Mouse (Mus musculus) heart, embryonic 16.5 days (tissue): Measurements from ENCODE around the gene Slc17a4. TPM values are rescaled to one million over a fixed set of nuclear protein-coding genes. Genes with fewer than 3 reads are reported as not detected.

Experiments used
- ATAC-seq: fragments of 200-750 bp; cut with Nextera tagmentation; replicated peaks from 2 replicates; pipeline ENCODE4 v1.8.0; 2017; ENCODE audit warnings: moderate number of reproducible peaks; ENCODE audit not compliant: insufficient read depth, low FRiP score; ENCODE audit errors: extremely low read depth
- H3K27ac ChIP-seq: fragments of 300-500 bp; sonication (generic); 2 replicates; pipeline ENCODE4 v1.5.1; 2014; ENCODE audit warnings: mild to moderate bottlenecking, low read length, control low read depth, moderate library complexity
- H3K27me3 ChIP-seq: fragments of 300-500 bp; sonication (generic); 2 replicates; pipeline ENCODE4 v1.6.1; 2014; ENCODE audit warnings: low read length, mixed read lengths; ENCODE audit not compliant: control insufficient read depth, insufficient read depth
- H3K36me3 ChIP-seq: fragments of 300-500 bp; sonication (generic); 2 replicates; pipeline ENCODE4 v1.6.1; 2014; ENCODE audit not compliant: control insufficient read depth, insufficient read depth
- H3K4me1 ChIP-seq: fragments of 300-500 bp; sonication (generic); 2 replicates; pipeline ENCODE4 v1.6.1; 2014; ENCODE audit warnings: low read length, mixed read lengths; ENCODE audit not compliant: control insufficient read depth, insufficient read depth
- H3K4me2 ChIP-seq: fragments of 300-500 bp; sonication (generic); 2 replicates; pipeline ENCODE4 v1.6.1; 2014; ENCODE audit warnings: low read depth, mild to moderate bottlenecking, control low read depth, low read length
- H3K4me3 ChIP-seq: fragments of 300-500 bp; sonication (generic); 2 replicates; pipeline ENCODE4 v1.5.1; 2014; ENCODE audit warnings: mild to moderate bottlenecking, control low read depth, low read length
- H3K9ac ChIP-seq: fragments of 300-500 bp; sonication (generic); 2 replicates; pipeline ENCODE4 v1.6.1; 2014; ENCODE audit warnings: low read length, control low read depth
- H3K9me3 ChIP-seq: fragments of 300-500 bp; sonication (generic); replicated peaks from 2 replicates; pipeline ENCODE4 v1.6.1; 2016; ENCODE audit warnings: low read length; ENCODE audit not compliant: control insufficient read depth
- WGBS: fragments of 180-500 bp; shearing (Covaris S2); extraction: QIAGEN DNeasy Blood & Tissue Kit; methylation state at CpG from one replicate; pipeline ENCODE4 v1.1.7; 2014; 5-methylcytosine and 5-hydroxymethylcytosine counted together
- polyA plus RNA-seq: library from polyadenylated mRNA; unstranded; fragments of >200 nt; fragmentation: Nextera tagmentation; extraction: Ambion mirVana; gene quantifications from 2 replicates; pipeline ENCODE4 v1.2.1, GENCODE M21; 2015

Gene Slc17a4
- polyA plus RNA-seq: 0.09 TPM in 1 of 2 replicates, not detected in the other

GRCm38 (mm10) chr13:23914376-23915167 lies at the start of gene Slc17a4:
Slc17a4 (minus strand) TSS chr13:23915009.
- Histone ChIP-seq H3K4me3 (no peak within 1 kb of the TSS), H3K4me2 (no peak within 1 kb of the TSS), H3K9me3 (no peaks in the 10 kb centered on the region), H3K27ac (peak within 1 kb of the TSS; percentile 67), H3K4me1 (peaks cover 30% of the 10 kb centered on the region), H3K9ac (no peak within 1 kb of the TSS), H3K36me3 (no peaks in the 10 kb centered on the region), H3K27me3 (no peaks in the 10 kb centered on the region)
- WGBS: 51% methylated on average over 9 of the region's 9 CpGs
- peak; percentile 30; the same call in 1 of the 2 replicates for ATAC-seq

DNA sequence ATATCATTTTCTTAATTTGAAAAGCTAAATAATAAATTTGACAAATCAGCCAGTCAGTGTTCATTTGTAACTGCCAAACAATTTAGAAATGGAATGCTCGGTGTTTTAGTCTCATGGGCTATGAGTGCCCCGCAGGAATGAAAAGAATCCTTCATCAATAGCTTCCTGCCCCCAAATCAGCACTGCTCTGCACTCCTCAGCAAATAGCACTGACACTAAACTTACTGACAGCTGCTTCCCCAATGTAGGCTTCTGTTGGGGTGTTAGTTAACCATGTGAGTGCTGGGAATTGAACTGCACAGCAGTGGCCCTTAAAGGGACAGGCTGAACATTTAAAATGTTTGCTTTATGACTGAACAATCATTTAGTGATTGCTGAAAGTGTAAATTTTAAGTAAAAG lies 45.0 kb upstream of the Slc17a4 start:
- no peaks in the 10 kb centered on the region for H3K9me3 ChIP-seq
- no peaks in the 10 kb centered on the region for H3K27me3 ChIP-seq
- 15% methylated on average over 2 of the region's 2 CpGs for WGBS

GRCm38 (mm10) chr13:23950928-23951327 lies 36.1 kb upstream of the Slc17a4 start:
- 48% methylated on average over 3 of the region's 3 CpGs for WGBS
- H3K9ac ChIP-seq: no peak overlapping the region
- no peaks in the 10 kb centered on the region for H3K4me1 ChIP-seq
- no peak for ATAC-seq
- H3K9me3 ChIP-seq: no peaks in the 10 kb centered on the region
- H3K27me3 ChIP-seq: no peaks in the 10 kb centered on the region
- H3K4me3 ChIP-seq: no peak overlapping the region
- H3K27ac ChIP-seq: no peak overlapping the region
- no peak overlapping the region for H3K4me2 ChIP-seq
- H3K36me3 ChIP-seq: no peaks in the 10 kb centered on the region

More for the DNA sequence above, 45.0 kb upstream of the Slc17a4 start:
- Histone ChIP-seq H3K4me1 (no peaks in the 10 kb centered on the region), H3K27ac (no peak overlapping the region), H3K36me3 (no peaks in the 10 kb centered on the region), H3K9ac (no peak overlapping the region), H3K4me3 (no peak overlapping the region), H3K4me2 (no peak overlapping the region)
- no peak for ATAC-seq

GRCm38 (mm10) chr13:23949484-23950246 lies 34.9 kb upstream of the Slc17a4 start:
- Histone ChIP-seq H3K27ac (no peak overlapping the region), H3K4me3 (no peak overlapping the region), H3K9ac (no peak overlapping the region), H3K36me3 (no peaks in the 10 kb centered on the region), H3K4me1 (no peaks in the 10 kb centered on the region), H3K9me3 (no peaks in the 10 kb centered on the region), H3K4me2 (no peak overlapping the region), H3K27me3 (no peaks in the 10 kb centered on the region)
- no peak for ATAC-seq
- WGBS: 72% methylated on average over 14 of the region's 14 CpGs

- Histone ChIP-seq H3K27me3 (no peaks in the 10 kb centered on the region), H3K27ac (no peak overlapping the region), H3K9ac (no peak overlapping the region), H3K4me1 (no peaks in the 10 kb centered on the region), H3K36me3 (no peaks in the 10 kb centered on the region), H3K9me3 (no peaks in the 10 kb centered on the region), H3K4me3 (no peak overlapping the region), H3K4me2 (no peak overlapping the region)
- no peak for ATAC-seq
- WGBS: 52% methylated on average over 2 of the region's 2 CpGs
Observed at GRCm38 (mm10) chr13:23946254-23946653, 31.4 kb upstream of the Slc17a4 start.

DNA sequence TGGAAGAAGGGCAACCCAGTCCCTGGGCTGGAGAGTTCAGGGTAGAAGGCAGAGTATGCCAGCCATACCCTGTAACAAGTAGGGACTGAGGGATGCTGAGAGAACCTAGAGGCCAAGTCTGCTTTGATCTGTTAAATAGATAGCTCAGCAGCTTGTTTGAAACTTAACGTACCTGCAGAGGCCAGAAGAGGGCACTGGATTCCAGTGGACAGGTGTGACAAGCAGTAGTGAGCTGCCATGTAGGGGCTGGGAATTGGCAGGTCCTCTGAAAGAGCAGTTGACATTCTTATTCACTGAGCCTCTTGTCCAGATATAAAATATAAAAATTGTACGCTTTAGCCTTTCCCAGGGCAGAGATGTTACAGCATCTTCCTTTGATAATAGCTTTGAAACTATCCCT lies 28.1 kb upstream of the Slc17a4 start:
- H3K36me3 ChIP-seq: no peaks in the 10 kb centered on the region
- no peak overlapping the region for H3K4me2 ChIP-seq
- 55% methylated on average over 2 of the region's 2 CpGs for WGBS
- H3K4me3 ChIP-seq: no peak overlapping the region
- no peaks in the 10 kb centered on the region for H3K4me1 ChIP-seq
- no peaks in the 10 kb centered on the region for H3K27me3 ChIP-seq
- ATAC-seq: no peak
- H3K9me3 ChIP-seq: no peaks in the 10 kb centered on the region
- no peak overlapping the region for H3K27ac ChIP-seq
- no peak overlapping the region for H3K9ac ChIP-seq

GRCm38 (mm10) chr13:23940291-23940690 lies 25.5 kb upstream of the Slc17a4 start:
- WGBS: 36% methylated on average over 6 of the region's 6 CpGs
- Histone ChIP-seq H3K4me1 (no peaks in the 10 kb centered on the region), H3K4me3 (no peak overlapping the region), H3K9ac (no peak overlapping the region), H3K27me3 (no peaks in the 10 kb centered on the region), H3K27ac (no peak overlapping the region), H3K36me3 (no peaks in the 10 kb centered on the region), H3K4me2 (no peak overlapping the region), H3K9me3 (no peaks in the 10 kb centered on the region)
- ATAC-seq: no peak; the same call in 1 of the 2 replicates

GRCm38 (mm10) chr13:23938699-23939098 lies 23.9 kb upstream of the Slc17a4 start:
- H3K9ac ChIP-seq: no peak overlapping the region
- no peaks in the 10 kb centered on the region for H3K36me3 ChIP-seq
- H3K4me3 ChIP-seq: no peak overlapping the region
- H3K27ac ChIP-seq: no peak overlapping the region
- H3K4me2 ChIP-seq: no peak overlapping the region
- no peak for ATAC-seq
- 89% methylated on average over 1 of the region's 1 CpGs for whole genome bisulfite sequencing
- H3K4me1 ChIP-seq: no peaks in the 10 kb centered on the region
- H3K27me3 ChIP-seq: no peaks in the 10 kb centered on the region
- H3K9me3 ChIP-seq: no peaks in the 10 kb centered on the region

- WGBS: 91% methylated on average over 10 of the region's 10 CpGs
- Histone ChIP-seq H3K27ac (no peak within 1 kb of the TSS), H3K9ac (no peak within 1 kb of the TSS), H3K36me3 (no peaks in the 10 kb centered on the region), H3K4me3 (no peak within 1 kb of the TSS), H3K4me2 (no peak within 1 kb of the TSS), H3K4me1 (no peaks in the 10 kb centered on the region), H3K9me3 (no peaks in the 10 kb centered on the region), H3K27me3 (no peaks in the 10 kb centered on the region)
- no peak for ATAC-seq
Observed at GRCm38 (mm10) chr13:23934211-23934520, 19.4 kb upstream of the Slc17a4 start, which contains the start of gene Hist1h2aa. Hist1h2aa (plus strand) TSS chr13:23934462.
